Mouse (Mus musculus) liver, embryonic 16.5 days (tissue): ENCODE results near the gene Gna12. TPM values are rescaled to one million over a fixed set of nuclear protein-coding genes. Genes with fewer than 3 reads are reported as not detected.
A peak's percentile ranks its signal among the peaks of the same experiment; 100 is the strongest.

Source experiments
- ATAC-seq: fragments of 200-750 bp; cut with Nextera tagmentation; 2 replicates; pipeline ENCODE4 v1.8.0; 2017; ENCODE audit warnings: low read depth, mild to moderate bottlenecking, moderate number of reproducible peaks, moderate library complexity
- H3K27ac ChIP-seq: fragments of 300-500 bp; sonication (generic); 2 replicates; pipeline ENCODE4 v1.5.1; 2014; ENCODE audit warnings: mild to moderate bottlenecking, low read length
- H3K27me3 ChIP-seq: fragments of 300-500 bp; sonication (generic); 2 replicates; pipeline ENCODE4 v1.6.1; 2014; ENCODE audit warnings: low read depth, low read length, mixed read lengths; ENCODE audit not compliant: control insufficient read depth, insufficient read depth
- H3K36me3 ChIP-seq: fragments of 300-500 bp; sonication (generic); 2 replicates; pipeline ENCODE4 v1.6.1; 2014; ENCODE audit warnings: mild to moderate bottlenecking; ENCODE audit not compliant: control insufficient read depth, insufficient read depth
- H3K4me1 ChIP-seq: fragments of 300-500 bp; sonication (generic); 2 replicates; pipeline ENCODE4 v1.6.1; 2014; ENCODE audit warnings: low read depth, low read length, mixed read lengths; ENCODE audit not compliant: control insufficient read depth
- H3K4me2 ChIP-seq: fragments of 300-500 bp; sonication (generic); 2 replicates; pipeline ENCODE4 v1.6.1; 2014; ENCODE audit warnings: low read depth, low read length, mixed read lengths
- H3K4me3 ChIP-seq: fragments of 300-500 bp; sonication (generic); 2 replicates; pipeline ENCODE4 v1.5.1; 2014; ENCODE audit warnings: low read depth, mild to moderate bottlenecking, low read length
- H3K9ac ChIP-seq: fragments of 300-500 bp; sonication (generic); 2 replicates; pipeline ENCODE4 v1.6.1; 2014; ENCODE audit warnings: low read depth, low read length
- H3K9me3 ChIP-seq: fragments of 300-500 bp; sonication (generic); replicated peaks from 2 replicates; pipeline ENCODE4 v1.6.1; 2016; ENCODE audit warnings: low read length; ENCODE audit not compliant: control insufficient read depth
- WGBS: fragments of 180-500 bp; shearing (Covaris S2); extraction: QIAGEN DNeasy Blood & Tissue Kit; methylation state at CpG from one replicate; pipeline ENCODE4 v1.1.7; 2014; ENCODE audit not compliant: insufficient replicate concordance; 5-methylcytosine and 5-hydroxymethylcytosine counted together
- polyA plus RNA-seq: library from polyadenylated mRNA; unstranded; fragments of >200 nt; fragmentation: Nextera tagmentation; extraction: Ambion mirVana; gene quantifications from 2 replicates; pipeline ENCODE4 v1.2.1, GENCODE M21; 2015

The Gna12 gene
- polyA plus RNA-seq, 1 experiment from 2014 or later = 2.4 TPM

- H3K27ac ChIP-seq = no peak overlapping the region
- no peaks in the 10 kb centered on the region for H3K9me3 ChIP-seq
- H3K4me1 ChIP-seq = no peaks in the 10 kb centered on the region; the same call in 1 of the 2 replicates
- no peak overlapping the region for H3K9ac ChIP-seq
- peaks cover 13% of the 10 kb centered on the region; the same call in 1 of the 2 replicates for H3K36me3 ChIP-seq
- no peaks in the 10 kb centered on the region for H3K27me3 ChIP-seq
- 60% methylated on average over 8 of the region's 8 CpGs for WGBS
- H3K4me2 ChIP-seq = no peak overlapping the region
- ATAC-seq = no peak
- H3K4me3 ChIP-seq = no peak overlapping the region
Observed at GRCm38 (mm10) chr5:140781886-140782572, 48.2 kb downstream of the Gna12 start.

- no peak for ATAC-seq
- Histone ChIP-seq H3K9ac (no peak overlapping the region), H3K4me2 (no peak overlapping the region), H3K4me1 (no peaks in the 10 kb centered on the region; the same call in 1 of the 2 replicates), H3K27me3 (no peaks in the 10 kb centered on the region), H3K9me3 (no peaks in the 10 kb centered on the region), H3K4me3 (no peak overlapping the region), H3K27ac (no peak overlapping the region), H3K36me3 (peaks cover 13% of the 10 kb centered on the region; the same call in 1 of the 2 replicates)
- WGBS = 39% methylated on average over 5 of the region's 5 CpGs
Observed at GRCm38 (mm10) chr5:140781122-140781521, 49.1 kb downstream of the Gna12 start.

- no peak for ATAC-seq
- H3K36me3 ChIP-seq = no peaks in the 10 kb centered on the region
- no peak overlapping the region for H3K4me3 ChIP-seq
- H3K27me3 ChIP-seq = no peaks in the 10 kb centered on the region
- no peak overlapping the region for H3K9ac ChIP-seq
- H3K27ac ChIP-seq = no peak overlapping the region
- H3K4me2 ChIP-seq = no peak overlapping the region
- 59% methylated on average over 9 of the region's 9 CpGs for WGBS
- H3K4me1 ChIP-seq = peaks cover 10% of the 10 kb centered on the region
- no peaks in the 10 kb centered on the region for H3K9me3 ChIP-seq
Observed at GRCm38 (mm10) chr5:140776968-140777367, 53.3 kb downstream of the Gna12 start.

GRCm38 (mm10) chr5:140775111-140775510 is 55.1 kb downstream of the Gna12 start:
- 75% methylated on average over 4 of the region's 4 CpGs for WGBS
- H3K9me3 ChIP-seq = no peaks in the 10 kb centered on the region
- no peak overlapping the region for H3K9ac ChIP-seq
- no peak overlapping the region for H3K4me3 ChIP-seq
- H3K4me1 ChIP-seq = peaks cover 14% of the 10 kb centered on the region
- no peak for ATAC-seq
- no peak overlapping the region for H3K27ac ChIP-seq
- H3K36me3 ChIP-seq = no peaks in the 10 kb centered on the region
- no peak overlapping the region for H3K4me2 ChIP-seq
- H3K27me3 ChIP-seq = no peaks in the 10 kb centered on the region

- H3K4me1 ChIP-seq = peaks cover 23% of the 10 kb centered on the region
- H3K4me3 ChIP-seq = no peak overlapping the region
- 24% methylated on average over 7 of the region's 7 CpGs for WGBS
Observed at GRCm38 (mm10) chr5:140772158-140772557, 58.1 kb downstream of the Gna12 start.

GRCm38 (mm10) chr5:140771612-140772011 is 58.6 kb downstream of the Gna12 start:
- ATAC-seq = no peak; the same call in 1 of the 2 replicates
- Histone ChIP-seq H3K9me3 (no peaks in the 10 kb centered on the region), H3K27me3 (no peaks in the 10 kb centered on the region), H3K4me3 (no peak overlapping the region), H3K9ac (no peak overlapping the region), H3K27ac (peak overlapping the region; percentile 54), H3K36me3 (no peaks in the 10 kb centered on the region), H3K4me1 (peaks cover 23% of the 10 kb centered on the region), H3K4me2 (no peak overlapping the region)
- 29% methylated on average over 6 of the region's 6 CpGs for WGBS

More at GRCm38 (mm10) chr5:140772158-140772557, 58.1 kb downstream of the Gna12 start:
- H3K27ac ChIP-seq = peak overlapping the region; percentile 54
- H3K9ac ChIP-seq = no peak overlapping the region
- no peak overlapping the region for H3K4me2 ChIP-seq
- ATAC-seq = no peak
- H3K27me3 ChIP-seq = no peaks in the 10 kb centered on the region
- no peaks in the 10 kb centered on the region for H3K9me3 ChIP-seq
- no peaks in the 10 kb centered on the region for H3K36me3 ChIP-seq

GRCm38 (mm10) chr5:140768333-140768732 is 61.9 kb downstream of the Gna12 start:
- 36% methylated on average over 5 of the region's 5 CpGs for WGBS
- no peaks in the 10 kb centered on the region for H3K9me3 ChIP-seq
- no peaks in the 10 kb centered on the region for H3K27me3 ChIP-seq
- H3K4me2 ChIP-seq = no peak overlapping the region
- H3K4me3 ChIP-seq = no peak overlapping the region
- H3K9ac ChIP-seq = no peak overlapping the region
- no peak for ATAC-seq
- H3K27ac ChIP-seq = peak overlapping the region; percentile 77; the same call in 1 of the 2 replicates
- no peaks in the 10 kb centered on the region for H3K36me3 ChIP-seq
- H3K4me1 ChIP-seq = peaks cover 23% of the 10 kb centered on the region

- Histone ChIP-seq H3K4me1 (peaks cover 23% of the 10 kb centered on the region), H3K9me3 (no peaks in the 10 kb centered on the region), H3K4me3 (no peak overlapping the region), H3K36me3 (no peaks in the 10 kb centered on the region), H3K9ac (peak overlapping the region; percentile 39; the same call in 1 of the 2 replicates), H3K4me2 (no peak overlapping the region), H3K27ac (peak overlapping the region; percentile 77), H3K27me3 (no peaks in the 10 kb centered on the region)
- WGBS = 44% methylated on average over 9 of the region's 9 CpGs
- peak; percentile 25; the same call in 1 of the 2 replicates for ATAC-seq
Observed at GRCm38 (mm10) chr5:140767704-140768141, 62.5 kb downstream of the Gna12 start.

- Histone ChIP-seq H3K4me1 (peaks cover 16% of the 10 kb centered on the region), H3K9ac (no peak overlapping the region), H3K4me3 (no peak overlapping the region), H3K36me3 (no peaks in the 10 kb centered on the region), H3K4me2 (no peak overlapping the region), H3K27me3 (no peaks in the 10 kb centered on the region), H3K9me3 (no peaks in the 10 kb centered on the region), H3K27ac (no peak overlapping the region)
- ATAC-seq = no peak
- WGBS = 67% methylated on average over 4 of the region's 4 CpGs
Observed at GRCm38 (mm10) chr5:140766566-140766965, 63.7 kb downstream of the Gna12 start.
